Mouse (Mus musculus) embryonic facial prominence, embryonic 12.5 days (tissue): ENCODE data around the gene T2. TPM values are rescaled to one million over a fixed set of nuclear protein-coding genes. Genes with fewer than 3 reads are reported as not detected.
A peak's percentile ranks its signal among the peaks of the same experiment; 100 is the strongest.
"Not testable (repeated sequence)": the region's sequence is repeated elsewhere in the genome, so short reads cannot be mapped to it uniquely, and the experiment has no call there.

ENCODE experiments used
- ATAC-seq: fragments of 200-750 bp; cut with Nextera tagmentation; 2 replicates; pipeline ENCODE4 v1.8.0; 2017; ENCODE audit not compliant: insufficient number of reproducible peaks, insufficient read depth, low FRiP score, low TSS enrichment
- H3K27ac ChIP-seq: fragments of 300-500 bp; sonication (generic); 2 replicates; pipeline ENCODE4 v1.5.1; 2016; ENCODE audit warnings: mild to moderate bottlenecking
- H3K27me3 ChIP-seq: fragments of 300-500 bp; sonication (generic); 2 replicates; pipeline ENCODE4 v1.6.1; 2016; ENCODE audit warnings: mild to moderate bottlenecking, moderate library complexity
- H3K36me3 ChIP-seq: fragments of 300-500 bp; sonication (generic); 2 replicates; pipeline ENCODE4 v1.6.1; 2016; ENCODE audit warnings: mild to moderate bottlenecking
- H3K4me1 ChIP-seq: fragments of 300-500 bp; sonication (generic); 2 replicates; pipeline ENCODE4 v1.6.1; 2016
- H3K4me2 ChIP-seq: fragments of 300-500 bp; sonication (generic); replicated peaks from 2 replicates; pipeline ENCODE4 v1.6.1; 2016; ENCODE audit warnings: mild to moderate bottlenecking, moderate library complexity
- H3K4me3 ChIP-seq: fragments of 300-500 bp; sonication (generic); 2 replicates; pipeline ENCODE4 v1.5.1; 2016; ENCODE audit warnings: mild to moderate bottlenecking
- H3K9ac ChIP-seq: fragments of 300-500 bp; sonication (generic); 2 replicates; pipeline ENCODE4 v1.6.1; 2016; ENCODE audit warnings: mild to moderate bottlenecking, moderate library complexity
- H3K9me3 ChIP-seq: fragments of 300-500 bp; sonication (generic); 2 replicates; pipeline ENCODE4 v1.6.1; 2016; ENCODE audit warnings: mild to moderate bottlenecking, moderate library complexity
- WGBS: fragments of 180-500 bp; shearing (Covaris S2); methylation state at CpG from one replicate; pipeline ENCODE4 v1.1.7; 2016; 5-methylcytosine and 5-hydroxymethylcytosine counted together
- polyA plus RNA-seq: library from polyadenylated mRNA; unstranded; fragments of >200 nt; fragmentation: Nextera tagmentation; extraction: Ambion mirVana; gene quantifications from 2 replicates; pipeline ENCODE4 v1.2.1, GENCODE M21; 2016

The T2 gene
- polyA plus RNA-seq, 1 experiment from 2014 or later, result 1.2 TPM

- Histone ChIP-seq H3K27ac (no peak overlapping the region), H3K4me3 (no peak overlapping the region), H3K9me3 (no peaks in the 10 kb centered on the region), H3K27me3 (peaks cover 41% of the 10 kb centered on the region), H3K4me1 (peaks cover 11% of the 10 kb centered on the region; the same call in 1 of the 2 replicates), H3K4me2 (no peak overlapping the region), H3K36me3 (no peaks in the 10 kb centered on the region), H3K9ac (no peak overlapping the region)
- ATAC-seq, result no peak
- WGBS, result 56% methylated on average over 4 of the region's 4 CpGs
Measured at GRCm38 (mm10) chr17:8390487-8390886, 34.7 kb downstream of the T2 start.

- H3K9me3 ChIP-seq, result no peaks in the 10 kb centered on the region
- H3K4me1 ChIP-seq, result peaks cover 6% of the 10 kb centered on the region; the same call in 1 of the 2 replicates
- no peak overlapping the region for H3K4me2 ChIP-seq
- H3K4me3 ChIP-seq, result no peak overlapping the region
- ATAC-seq, result no peak
- H3K27me3 ChIP-seq, result peaks cover 2% of the 10 kb centered on the region
- no peak overlapping the region for H3K27ac ChIP-seq
- H3K9ac ChIP-seq, result no peak overlapping the region
- H3K36me3 ChIP-seq, result no peaks in the 10 kb centered on the region
- WGBS, result 39% methylated on average over 4 of the region's 4 CpGs
Measured at GRCm38 (mm10) chr17:8396371-8396770, 40.6 kb downstream of the T2 start.

- Histone ChIP-seq H3K9me3 (no peaks in the 10 kb centered on the region), H3K9ac (no peak overlapping the region), H3K36me3 (no peaks in the 10 kb centered on the region), H3K4me3 (no peak overlapping the region), H3K27ac (no peak overlapping the region), H3K27me3 (0 out of 2 replicates have a peak, but pooled peaks cover 4% of the 10 kb centered on the region), H3K4me1 (peaks cover 6% of the 10 kb centered on the region; the same call in 1 of the 2 replicates), H3K4me2 (no peak overlapping the region)
- 68% methylated on average over 2 of the region's 2 CpGs for WGBS
- ATAC-seq, result no peak
Measured at GRCm38 (mm10) chr17:8397946-8398345, 42.2 kb downstream of the T2 start.

- H3K36me3 ChIP-seq, ATAC-seq, H3K4me2 ChIP-seq, H3K27ac ChIP-seq, H3K9me3 ChIP-seq, H3K27me3 ChIP-seq, H3K4me3 ChIP-seq, H3K9ac ChIP-seq: not testable (repeated sequence)
- 51% methylated on average over 8 of the region's 8 CpGs for WGBS
- peaks cover 15% of the 10 kb centered on the region for H3K4me1 ChIP-seq
Measured at GRCm38 (mm10) chr17:8403932-8404331, 48.1 kb downstream of the T2 start.

- no peak for ATAC-seq
- no peak overlapping the region for H3K27ac ChIP-seq
- 23% methylated on average over 6 of the region's 6 CpGs for WGBS
- no peak overlapping the region for H3K4me3 ChIP-seq
- H3K9ac ChIP-seq, result no peak overlapping the region
- 0 out of 2 replicates have a peak, but pooled peaks cover 4% of the 10 kb centered on the region for H3K27me3 ChIP-seq
- no peaks in the 10 kb centered on the region for H3K36me3 ChIP-seq
- H3K4me2 ChIP-seq, result no peak overlapping the region
- no peaks in the 10 kb centered on the region for H3K9me3 ChIP-seq
- peaks cover 14% of the 10 kb centered on the region; the same call in 1 of the 2 replicates for H3K4me1 ChIP-seq
Measured at GRCm38 (mm10) chr17:8406285-8406684, 50.5 kb downstream of the T2 start.

- H3K4me2 ChIP-seq, result not testable (repeated sequence)
Measured at GRCm38 (mm10) chr17:8408002-8408401, 52.2 kb downstream of the T2 start.

GRCm38 (mm10) chr17:8408589-8409295 lies 53.0 kb downstream of the T2 start:
- H3K4me3 ChIP-seq, result no peak overlapping the region
- WGBS, result 4% methylated on average over 16 of the region's 16 CpGs
- no peak for ATAC-seq
- H3K9ac ChIP-seq, result no peak overlapping the region
- H3K36me3 ChIP-seq, result no peaks in the 10 kb centered on the region
- H3K27ac ChIP-seq, result no peak overlapping the region
- peak overlapping the region; percentile 23 for H3K4me2 ChIP-seq
- H3K4me1 ChIP-seq, result peaks cover 14% of the 10 kb centered on the region; the same call in 1 of the 2 replicates
- H3K9me3 ChIP-seq, result no peaks in the 10 kb centered on the region
- 0 out of 2 replicates have a peak, but pooled peaks cover 4% of the 10 kb centered on the region for H3K27me3 ChIP-seq

More at GRCm38 (mm10) chr17:8408002-8408401, 52.2 kb downstream of the T2 start:
- H3K4me3 ChIP-seq, H3K9ac ChIP-seq, ATAC-seq, H3K9me3 ChIP-seq, H3K27ac ChIP-seq, H3K36me3 ChIP-seq, H3K27me3 ChIP-seq: not testable (repeated sequence)
- peaks cover 14% of the 10 kb centered on the region; the same call in 1 of the 2 replicates for H3K4me1 ChIP-seq
- 61% methylated on average over 4 of the region's 4 CpGs for WGBS

GRCm38 (mm10) chr17:8410330-8410729 lies 54.5 kb downstream of the T2 start:
- no peak for ATAC-seq
- H3K4me2 ChIP-seq, result no peak overlapping the region
- H3K9ac ChIP-seq, result no peak overlapping the region
- H3K4me1 ChIP-seq, result peaks cover 16% of the 10 kb centered on the region; the same call in 1 of the 2 replicates
- H3K27me3 ChIP-seq, result peaks cover 10% of the 10 kb centered on the region; the same call in 1 of the 2 replicates
- H3K27ac ChIP-seq, result no peak overlapping the region
- H3K36me3 ChIP-seq, result no peaks in the 10 kb centered on the region
- 77% methylated on average over 2 of the region's 2 CpGs for WGBS
- no peaks in the 10 kb centered on the region for H3K9me3 ChIP-seq
- H3K4me3 ChIP-seq, result no peak overlapping the region

GRCm38 (mm10) chr17:8413656-8414055 lies 57.9 kb downstream of the T2 start:
- Histone ChIP-seq H3K4me1 (peaks cover 9% of the 10 kb centered on the region; the same call in 1 of the 2 replicates), H3K36me3 (no peaks in the 10 kb centered on the region), H3K9ac (no peak overlapping the region), H3K9me3 (no peaks in the 10 kb centered on the region), H3K27me3 (peaks cover 10% of the 10 kb centered on the region; the same call in 1 of the 2 replicates), H3K27ac (no peak overlapping the region), H3K4me2 (no peak overlapping the region), H3K4me3 (no peak overlapping the region)
- no peak for ATAC-seq
- WGBS, result 47% methylated on average over 5 of the region's 5 CpGs

- Histone ChIP-seq H3K27me3 (peaks cover 10% of the 10 kb centered on the region; the same call in 1 of the 2 replicates), H3K4me3 (no peak overlapping the region), H3K4me1 (0 out of 2 replicates have a peak, but pooled peaks cover 2% of the 10 kb centered on the region), H3K36me3 (no peaks in the 10 kb centered on the region), H3K4me2 (no peak overlapping the region), H3K27ac (no peak overlapping the region), H3K9me3 (no peaks in the 10 kb centered on the region), H3K9ac (no peak overlapping the region)
- 10% methylated on average over 8 of the region's 8 CpGs for WGBS
- no peak; the same call in 1 of the 2 replicates for ATAC-seq
Measured at GRCm38 (mm10) chr17:8415533-8415932, 59.7 kb downstream of the T2 start.

GRCm38 (mm10) chr17:8416865-8417264 lies 61.1 kb downstream of the T2 start:
- H3K27me3 ChIP-seq, result peaks cover 10% of the 10 kb centered on the region; the same call in 1 of the 2 replicates
- H3K9ac ChIP-seq, result no peak overlapping the region
- ATAC-seq, result no peak
- H3K4me2 ChIP-seq, result no peak overlapping the region
- H3K4me1 ChIP-seq, result 0 out of 2 replicates have a peak, but pooled peaks cover 2% of the 10 kb centered on the region
- no peak overlapping the region for H3K4me3 ChIP-seq
- no peak overlapping the region for H3K27ac ChIP-seq
- no peaks in the 10 kb centered on the region for H3K36me3 ChIP-seq
- no peaks in the 10 kb centered on the region for H3K9me3 ChIP-seq
- 55% methylated on average over 8 of the region's 8 CpGs for WGBS

- ATAC-seq, result no peak
- Histone ChIP-seq H3K9me3 (no peaks in the 10 kb centered on the region), H3K9ac (no peak overlapping the region), H3K27ac (no peak overlapping the region), H3K4me1 (no peaks in the 10 kb centered on the region), H3K36me3 (no peaks in the 10 kb centered on the region), H3K4me2 (no peak overlapping the region), H3K27me3 (0 out of 2 replicates have a peak, but pooled peaks cover 2% of the 10 kb centered on the region), H3K4me3 (no peak overlapping the region)
- 36% methylated on average over 1 of the region's 1 CpGs for WGBS
Measured at GRCm38 (mm10) chr17:8420739-8421138, 64.9 kb downstream of the T2 start.
